Mouse (Mus musculus) embryonic facial prominence, embryonic 11.5 days (tissue): Measurements from ENCODE around the gene Camta1. TPM values are rescaled to one million over a fixed set of nuclear protein-coding genes. Genes with fewer than 3 reads are reported as not detected.
A peak's percentile ranks its signal among the peaks of the same experiment; 100 is the strongest.

Experiments
- ATAC-seq: fragments of 200-750 bp; cut with Nextera tagmentation; replicated peaks from 2 replicates; pipeline ENCODE4 v1.8.0; 2017; ENCODE audit warnings: low read depth; ENCODE audit not compliant: insufficient number of reproducible peaks, low FRiP score, low TSS enrichment
- DNase-seq: peaks from one replicate; pipeline ENCODE4 v3.0.0-alpha.2; 2015; ENCODE audit warnings: low spot score
- H3K27ac ChIP-seq: fragments of 300-500 bp; sonication (generic); replicated peaks from 2 replicates; pipeline ENCODE4 v1.5.1; 2014; ENCODE audit warnings: mild to moderate bottlenecking, low read depth, low read length, control low read depth
- H3K27me3 ChIP-seq: fragments of 300-500 bp; sonication (generic); 2 replicates; pipeline ENCODE4 v1.6.1; 2014; ENCODE audit warnings: mild to moderate bottlenecking, low read length, moderate library complexity, mixed read lengths; ENCODE audit not compliant: control insufficient read depth, insufficient read depth
- H3K36me3 ChIP-seq: fragments of 300-500 bp; sonication (generic); replicated peaks from 2 replicates; pipeline ENCODE4 v1.6.1; 2014; ENCODE audit warnings: low read depth, mild to moderate bottlenecking, low read length, moderate library complexity, mixed read lengths; ENCODE audit not compliant: control insufficient read depth, insufficient read depth
- H3K4me1 ChIP-seq: fragments of 300-500 bp; sonication (generic); 2 replicates; pipeline ENCODE4 v1.6.1; 2014; ENCODE audit warnings: low read length, mixed read lengths; ENCODE audit not compliant: control insufficient read depth, insufficient read depth
- H3K4me2 ChIP-seq: fragments of 300-500 bp; sonication (generic); 2 replicates; pipeline ENCODE4 v1.6.1; 2014; ENCODE audit warnings: low read depth, mild to moderate bottlenecking, control low read depth, low read length, moderate library complexity
- H3K4me3 ChIP-seq: fragments of 300-500 bp; sonication (generic); 2 replicates; pipeline ENCODE4 v1.5.1; 2014; ENCODE audit warnings: low read depth, low read length, control low read depth
- H3K9ac ChIP-seq: fragments of 300-500 bp; sonication (generic); replicated peaks from 2 replicates; pipeline ENCODE4 v1.6.1; 2014; ENCODE audit warnings: mild to moderate bottlenecking, control low read depth, low read length
- H3K9me3 ChIP-seq: fragments of 300-500 bp; sonication (generic); replicated peaks from 2 replicates; pipeline ENCODE4 v1.6.1; 2016; ENCODE audit warnings: mild to moderate bottlenecking, low read length, inconsistent platforms, mixed read lengths; ENCODE audit not compliant: control insufficient read depth
- WGBS: fragments of 180-500 bp; shearing (Covaris S2); extraction: QIAGEN DNeasy Blood & Tissue Kit; methylation state at CpG from one replicate; pipeline ENCODE4 v1.1.7; 2014; 5-methylcytosine and 5-hydroxymethylcytosine counted together
- polyA plus RNA-seq: library from polyadenylated mRNA; unstranded; fragments of >200 nt; fragmentation: Nextera tagmentation; extraction: Ambion mirVana; gene quantifications from 2 replicates; pipeline ENCODE4 v1.2.1, GENCODE M21; 2014

The Camta1 gene
- polyA plus RNA-seq, 1 experiment from 2014 or later = 130 TPM

DNA sequence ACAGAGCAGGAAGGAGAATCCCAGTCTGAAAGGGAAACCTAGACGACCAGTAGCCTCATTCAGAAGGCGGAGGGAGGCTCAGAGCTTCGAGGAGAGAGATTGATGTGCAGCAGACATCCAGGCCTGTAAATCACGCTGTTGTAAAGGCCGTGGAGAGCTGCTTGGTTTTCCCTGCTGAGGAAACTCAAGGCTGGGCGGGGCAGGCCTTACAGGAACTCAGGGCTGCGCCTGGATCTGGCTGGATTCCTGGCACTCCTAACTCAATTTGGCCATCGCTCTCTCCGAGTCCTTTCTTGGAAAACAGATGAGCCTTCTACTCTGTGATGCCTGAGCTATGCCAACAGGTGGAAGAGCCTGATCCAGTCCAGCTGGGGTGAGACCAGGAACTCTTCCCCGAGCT lies 105.3 kb downstream of the Camta1 start:
- H3K4me3 ChIP-seq = no peak overlapping the region
- no peaks in the 10 kb centered on the region for H3K27me3 ChIP-seq
- WGBS = 81% methylated on average over 10 of the region's 10 CpGs
- no peaks in the 10 kb centered on the region for H3K9me3 ChIP-seq
- H3K4me2 ChIP-seq = no peak overlapping the region
- no peak for DNase-seq
- H3K36me3 ChIP-seq = no peaks in the 10 kb centered on the region
- H3K4me1 ChIP-seq = no peaks in the 10 kb centered on the region
- H3K27ac ChIP-seq = no peak overlapping the region
- no peak for ATAC-seq
- no peak overlapping the region for H3K9ac ChIP-seq

DNA sequence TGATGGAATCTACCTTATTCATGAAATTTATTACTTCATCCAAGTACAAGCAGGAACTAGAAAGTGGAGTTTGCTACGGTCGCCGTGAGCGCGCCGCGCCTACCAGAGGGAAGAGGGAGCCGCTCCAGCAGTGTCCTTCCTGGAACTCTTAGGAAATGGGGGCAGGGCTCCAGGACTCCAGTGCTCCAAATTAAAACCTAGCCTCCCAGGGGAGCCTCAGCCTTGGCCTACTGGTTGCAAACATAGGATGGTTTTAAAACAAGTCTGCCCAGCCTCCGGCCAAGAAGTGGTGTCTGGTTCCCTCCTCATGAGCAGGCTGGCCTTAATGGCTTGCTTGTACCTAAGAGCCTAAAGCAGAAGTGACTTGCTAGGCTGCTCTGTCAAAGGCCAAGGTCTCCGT lies 108.4 kb downstream of the Camta1 start:
- H3K27ac ChIP-seq = no peak overlapping the region
- no peaks in the 10 kb centered on the region for H3K27me3 ChIP-seq
- no peaks in the 10 kb centered on the region for H3K36me3 ChIP-seq
- no peak overlapping the region for H3K4me3 ChIP-seq
- H3K4me1 ChIP-seq = no peaks in the 10 kb centered on the region
- H3K9me3 ChIP-seq = no peaks in the 10 kb centered on the region
- H3K9ac ChIP-seq = no peak overlapping the region
- DNase-seq (peak; percentile 43), ATAC-seq (no peak)
- H3K4me2 ChIP-seq = no peak overlapping the region
- 75% methylated on average over 10 of the region's 10 CpGs for WGBS

DNA sequence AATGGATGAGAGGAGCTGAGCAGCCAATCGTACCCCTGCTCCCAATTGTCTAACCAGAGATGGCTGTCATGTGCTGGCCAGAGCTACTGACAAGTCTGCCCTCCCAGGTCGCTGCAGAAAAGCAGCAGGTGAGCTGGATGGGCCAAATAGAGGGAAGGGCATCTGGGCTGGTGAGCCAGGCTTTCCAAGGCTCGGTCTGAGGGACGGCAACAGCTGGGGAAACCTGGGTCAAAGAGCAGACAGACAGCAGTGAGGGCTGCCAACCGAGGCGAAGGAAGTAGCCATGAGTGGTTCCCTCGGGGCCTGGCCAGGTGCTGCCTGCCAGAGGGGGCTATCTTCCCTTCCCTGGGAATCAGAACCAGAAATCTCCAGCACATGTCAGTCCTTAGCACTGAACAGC lies 109.1 kb downstream of the Camta1 start:
- H3K36me3 ChIP-seq = no peaks in the 10 kb centered on the region
- H3K9ac ChIP-seq = no peak overlapping the region
- H3K4me2 ChIP-seq = no peak overlapping the region
- no peak overlapping the region for H3K4me3 ChIP-seq
- no peak overlapping the region for H3K27ac ChIP-seq
- WGBS = 56% methylated on average over 7 of the region's 7 CpGs
- DNase-seq = no peak
- H3K4me1 ChIP-seq = no peaks in the 10 kb centered on the region
- H3K9me3 ChIP-seq = no peaks in the 10 kb centered on the region
- ATAC-seq = no peak
- no peaks in the 10 kb centered on the region for H3K27me3 ChIP-seq

DNA sequence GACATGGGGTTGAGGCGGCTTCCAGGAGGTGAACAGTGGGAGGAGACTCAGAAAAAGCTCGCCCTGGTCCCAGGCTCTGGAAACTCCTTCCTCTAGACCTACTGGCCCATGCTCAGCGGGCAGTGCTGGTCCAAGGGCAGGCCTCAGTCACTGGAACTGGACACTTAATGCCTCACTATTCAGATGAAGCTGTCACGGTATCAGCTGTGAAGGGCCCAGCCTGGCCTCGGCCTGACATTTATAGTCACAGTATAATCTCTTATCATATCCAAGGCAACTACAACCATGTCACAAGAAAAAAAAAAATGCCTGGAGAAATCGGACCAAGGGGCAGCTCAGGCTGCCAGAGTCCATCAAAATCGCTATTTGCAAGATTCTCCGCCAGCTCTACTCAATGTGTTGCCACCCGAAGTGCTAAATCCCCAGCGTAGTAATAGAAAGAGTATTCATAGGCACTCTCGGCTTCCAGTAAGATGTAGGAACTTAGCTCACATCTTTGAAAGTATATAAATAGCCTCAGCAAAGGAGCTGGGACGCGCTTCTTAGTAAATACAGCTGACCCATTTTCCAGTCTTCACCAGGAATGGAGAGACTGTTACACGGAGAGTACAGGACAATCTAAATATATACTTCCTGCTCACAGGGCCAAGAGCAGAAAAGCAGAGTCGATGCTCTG lies 110.3 kb downstream of the Camta1 start:
- H3K4me3 ChIP-seq = no peak overlapping the region
- no peaks in the 10 kb centered on the region for H3K4me1 ChIP-seq
- DNase-seq (no peak), ATAC-seq (no peak)
- no peaks in the 10 kb centered on the region for H3K27me3 ChIP-seq
- no peaks in the 10 kb centered on the region for H3K36me3 ChIP-seq
- no peak overlapping the region for H3K4me2 ChIP-seq
- WGBS = 86% methylated on average over 15 of the region's 15 CpGs
- no peak overlapping the region for H3K27ac ChIP-seq
- no peaks in the 10 kb centered on the region for H3K9me3 ChIP-seq
- H3K9ac ChIP-seq = no peak overlapping the region

DNA sequence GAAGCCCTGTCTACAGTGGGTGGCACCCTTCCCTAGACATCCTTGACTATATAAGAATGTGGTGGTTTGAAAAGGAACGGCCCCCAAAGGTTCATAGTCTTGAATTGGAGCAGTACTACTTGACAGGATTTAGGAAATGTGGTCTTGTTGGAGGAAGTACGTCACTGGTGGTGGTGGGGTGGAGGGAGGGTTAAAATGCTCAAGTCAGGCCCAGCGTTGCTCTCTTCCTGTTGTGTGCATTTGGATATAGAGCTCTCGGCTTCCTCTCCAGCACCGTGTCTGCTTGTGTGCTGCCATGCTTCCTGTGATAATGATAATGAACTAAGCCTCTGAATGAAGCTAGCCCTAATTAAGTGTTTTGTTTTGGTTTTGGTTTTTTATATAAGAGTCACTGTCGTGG lies 114.0 kb downstream of the Camta1 start:
- H3K4me1 ChIP-seq = 0 out of 2 replicates have a peak, but pooled peaks cover 2% of the 10 kb centered on the region
- no peaks in the 10 kb centered on the region for H3K27me3 ChIP-seq
- no peaks in the 10 kb centered on the region for H3K9me3 ChIP-seq
- WGBS = 69% methylated on average over 6 of the region's 6 CpGs
- H3K4me2 ChIP-seq = no peak overlapping the region
- no peak overlapping the region for H3K27ac ChIP-seq
- no peaks in the 10 kb centered on the region for H3K36me3 ChIP-seq
- no peak for ATAC-seq
- H3K9ac ChIP-seq = no peak overlapping the region
- H3K4me3 ChIP-seq = no peak overlapping the region
- DNase-seq = no peak

DNA sequence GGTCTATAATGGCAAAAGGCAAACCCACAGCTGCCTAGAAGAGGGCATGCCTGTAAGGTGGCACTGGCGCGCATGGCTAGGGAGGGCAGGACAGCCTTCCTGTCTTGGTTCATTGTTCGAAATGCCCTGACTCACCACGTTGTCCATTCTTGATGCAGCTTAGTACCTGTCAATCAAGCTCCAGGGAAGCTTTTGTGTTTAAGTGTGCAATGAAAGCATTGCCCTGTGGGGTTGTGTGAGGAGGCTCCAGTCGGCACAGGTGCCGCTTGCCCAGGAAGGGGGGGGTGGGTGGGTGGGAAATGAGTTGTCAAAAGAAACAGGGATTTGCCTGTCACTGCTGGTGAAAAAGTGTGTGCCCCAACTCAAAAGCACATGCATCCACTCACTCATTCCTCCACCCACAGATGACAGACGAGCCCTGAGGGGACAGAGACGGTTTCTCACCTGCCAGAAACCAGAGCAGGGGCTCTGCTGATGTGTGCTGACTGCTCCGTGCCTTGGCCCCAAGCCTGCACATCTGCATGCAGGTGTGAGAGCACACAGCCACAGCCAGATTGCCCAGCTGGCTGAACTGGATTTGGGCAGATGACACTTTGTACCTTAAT lies 115.6 kb downstream of the Camta1 start:
- ATAC-seq = peak; percentile 31; the same call in 1 of the 2 replicates
- Histone ChIP-seq H3K27ac (no peak overlapping the region), H3K36me3 (no peaks in the 10 kb centered on the region), H3K9me3 (no peaks in the 10 kb centered on the region), H3K4me3 (no peak overlapping the region), H3K27me3 (no peaks in the 10 kb centered on the region), H3K4me2 (no peak overlapping the region), H3K9ac (no peak overlapping the region), H3K4me1 (0 out of 2 replicates have a peak, but pooled peaks cover 2% of the 10 kb centered on the region)
- peak; percentile 21 for DNase-seq
- 52% methylated on average over 9 of the region's 9 CpGs for WGBS

DNA sequence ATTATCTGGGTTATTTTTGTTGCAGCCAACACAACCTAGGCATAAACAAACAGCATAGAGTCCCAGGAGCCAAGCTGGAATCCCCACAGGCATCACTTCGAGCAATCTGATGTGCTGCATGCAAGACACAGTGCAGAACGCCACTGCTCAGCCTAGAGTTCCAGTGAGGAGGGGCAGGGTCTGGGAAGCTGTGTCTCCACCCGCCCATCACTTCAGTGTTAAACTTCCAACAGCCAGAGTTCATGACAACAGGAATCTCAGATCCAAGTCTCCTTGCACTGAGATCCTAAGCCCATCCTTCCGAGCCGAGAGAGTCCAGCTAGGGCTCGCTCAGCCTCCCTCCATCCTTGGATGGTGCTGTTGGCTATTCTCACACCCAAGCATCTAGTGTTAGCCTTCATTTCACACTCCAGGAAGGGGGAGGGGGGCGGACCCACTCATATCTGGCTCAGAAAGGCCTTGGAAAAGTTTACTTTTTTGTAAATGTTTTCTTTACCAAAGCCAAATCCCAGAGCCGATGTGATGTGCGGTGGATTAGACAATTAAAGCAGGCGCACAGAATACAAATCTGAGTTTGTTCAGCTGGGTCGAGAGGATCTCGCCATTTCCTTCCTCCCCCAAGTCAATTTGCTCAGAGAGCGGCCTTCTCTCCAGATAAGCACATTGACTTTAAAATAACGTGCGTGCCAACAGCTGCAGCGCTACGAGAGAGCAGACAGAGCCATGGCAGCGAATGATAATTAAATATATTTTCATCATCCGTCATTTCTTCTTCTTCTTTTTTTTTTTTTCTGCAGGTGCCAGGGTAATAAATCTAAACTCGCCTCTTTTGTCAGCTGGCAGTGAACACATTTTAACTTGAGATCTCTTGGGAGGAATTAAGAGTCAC lies 120.2 kb downstream of the Camta1 start:
- no peak overlapping the region for H3K4me2 ChIP-seq
- H3K4me3 ChIP-seq = no peak overlapping the region
- no peak for ATAC-seq
- WGBS = 67% methylated on average over 20 of the region's 20 CpGs
- H3K9ac ChIP-seq = no peak overlapping the region
- DNase-seq = no peak
- no peaks in the 10 kb centered on the region for H3K27me3 ChIP-seq
- 0 out of 2 replicates have a peak, but pooled peaks cover 2% of the 10 kb centered on the region for H3K4me1 ChIP-seq
- no peaks in the 10 kb centered on the region for H3K9me3 ChIP-seq
- H3K27ac ChIP-seq = no peak overlapping the region
- H3K36me3 ChIP-seq = no peaks in the 10 kb centered on the region
